ENCODE assay signal across 24 mouse cellular contexts in the genomic region with DNA sequence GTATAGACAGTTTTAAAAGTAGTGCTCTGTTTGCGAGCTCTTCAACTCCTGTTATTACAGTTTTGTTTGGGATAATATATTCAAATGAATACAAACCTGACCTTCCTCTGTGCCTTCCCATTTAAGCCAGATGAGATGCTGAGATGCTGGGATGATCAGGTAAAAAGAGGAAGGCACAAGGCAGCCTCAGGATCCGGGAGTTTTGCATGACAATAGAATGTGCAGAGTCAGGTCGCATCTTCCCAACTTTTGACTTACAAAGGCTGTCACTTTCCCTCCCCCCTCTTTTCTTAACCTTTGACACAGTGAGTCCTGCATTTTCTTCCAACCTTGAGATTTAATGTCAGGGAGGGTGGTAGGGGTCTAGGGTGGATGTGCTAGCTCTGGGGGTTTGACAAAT.
"Had no signal": no experiment of that assay in that cellular context is flagged by ENCODE, and none has a peak within 500 bp of the region (broad histone marks: within the 10 kb centered on the region; RNA-seq: fewer than 3 reads in every experiment).

No protein-coding gene starts in this region.

- H3K4me3 ChIP-seq: heart, adult 2 months; heart, embryonic 10.5 days; heart, embryonic 12.5 days; hindbrain, embryonic 10.5 days; hindbrain, embryonic 12.5 days; intestine, embryonic 15.5 days; layer of hippocampus, adult 2 months; left cerebral cortex, adult 2 months; limb, embryonic 10.5 days; limb, embryonic 12.5 days; liver, embryonic 13.5 days; liver, embryonic 15.5 days had no signal

- H3K27ac ChIP-seq: heart, adult 2 months; hindbrain, embryonic 10.5 days; hindbrain, embryonic 12.5 days; hindbrain, embryonic 14.5 days; intestine, embryonic 15.5 days; layer of hippocampus, adult 2 months; left cerebral cortex, adult 2 months; limb, embryonic 10.5 days; limb, embryonic 12.5 days; liver, embryonic 13.5 days; liver, embryonic 15.5 days had no signal

- H3K9me3 ChIP-seq: heart, embryonic 10.5 days; intestine, embryonic 15.5 days had no signal

- H3K27me3 ChIP-seq: heart, embryonic 12.5 days; hindbrain, embryonic 12.5 days; intestine, embryonic 15.5 days; limb, embryonic 12.5 days; liver, embryonic 13.5 days had no signal

- DNase-seq: gastrocnemius, postnatal 14 days; gastrocnemius, postnatal 36 days; heart, adult 11 months; heart, adult 2 months; heart, postnatal 10 days; heart, postnatal 4 days; kidney, adult 18-20 months; kidney, adult 8-10 months; kidney, postnatal 10 days; kidney, postnatal 25 days; kidney, postnatal 4 days; liver; liver, embryonic 13.5 days had no signal

- H3K9ac ChIP-seq: heart, embryonic 12.5 days; hindbrain, embryonic 12.5 days; hindbrain, embryonic 14.5 days; intestine, embryonic 15.5 days; limb, embryonic 12.5 days; liver, embryonic 13.5 days; liver, embryonic 15.5 days had no signal

- H3K36me3 ChIP-seq: intestine, embryonic 15.5 days had no signal
